Mouse (Mus musculus) midbrain, embryonic 16.5 days (tissue): Measurements from ENCODE around the gene Tusc2. TPM values are rescaled to one million over a fixed set of nuclear protein-coding genes. Genes with fewer than 3 reads are reported as not detected.
A peak's percentile ranks its signal among the peaks of the same experiment; 100 is the strongest.

Source experiments
- ATAC-seq: fragments of 200-750 bp; cut with Nextera tagmentation; 2 replicates; pipeline ENCODE4 v1.8.0; 2017; ENCODE audit warnings: moderate TSS enrichment
- H3K27ac ChIP-seq: fragments of 300-500 bp; sonication (generic); 2 replicates; pipeline ENCODE4 v1.5.1; 2014; ENCODE audit warnings: mild to moderate bottlenecking, low read length, mixed read lengths
- H3K27me3 ChIP-seq: fragments of 300-500 bp; sonication (generic); 2 replicates; pipeline ENCODE4 v1.6.1; 2014; ENCODE audit warnings: low read depth, low read length, mixed read lengths; ENCODE audit not compliant: control insufficient read depth, insufficient read depth
- H3K36me3 ChIP-seq: fragments of 300-500 bp; sonication (generic); 2 replicates; pipeline ENCODE4 v1.6.1; 2014; ENCODE audit warnings: mild to moderate bottlenecking, low read length, moderate library complexity, mixed read lengths; ENCODE audit not compliant: control insufficient read depth, insufficient read depth
- H3K4me1 ChIP-seq: fragments of 300-500 bp; sonication (generic); 2 replicates; pipeline ENCODE4 v1.6.1; 2014; ENCODE audit warnings: mild to moderate bottlenecking, low read length, mixed read lengths; ENCODE audit not compliant: control insufficient read depth, insufficient read depth
- H3K4me2 ChIP-seq: fragments of 300-500 bp; sonication (generic); 2 replicates; pipeline ENCODE4 v1.6.1; 2014; ENCODE audit warnings: mild to moderate bottlenecking, low read length, mixed read lengths
- H3K4me3 ChIP-seq: fragments of 300-500 bp; sonication (generic); 2 replicates; pipeline ENCODE4 v1.5.1; 2014; ENCODE audit warnings: low read depth, mild to moderate bottlenecking, low read length, moderate library complexity, mixed read lengths
- H3K9ac ChIP-seq: fragments of 300-500 bp; sonication (generic); 2 replicates; pipeline ENCODE4 v1.6.1; 2014; ENCODE audit warnings: low read depth, low read length, mixed read lengths
- H3K9me3 ChIP-seq: fragments of 300-500 bp; sonication (generic); replicated peaks from 2 replicates; pipeline ENCODE4 v1.6.1; 2014; ENCODE audit warnings: mild to moderate bottlenecking, low read length, mixed read lengths; ENCODE audit not compliant: control insufficient read depth, poor library complexity, severe bottlenecking
- WGBS: fragments of 180-500 bp; shearing (Covaris S2); extraction: QIAGEN DNeasy Blood & Tissue Kit; methylation state at CpG from one replicate; pipeline ENCODE4 v1.1.7; 2014; 5-methylcytosine and 5-hydroxymethylcytosine counted together
- polyA plus RNA-seq: library from polyadenylated mRNA; unstranded; fragments of >200 nt; fragmentation: Nextera tagmentation; extraction: Ambion mirVana; gene quantifications from 2 replicates; pipeline ENCODE4 v1.2.1, GENCODE M21; 2015

The Tusc2 gene
- polyA plus RNA-seq, 1 experiment from 2014 or later: 127 TPM

- Histone ChIP-seq H3K36me3 (peaks cover 9% of the 10 kb centered on the region; the same call in 1 of the 2 replicates), H3K4me2 (no peak overlapping the region), H3K27ac (no peak overlapping the region), H3K4me1 (peaks cover 6% of the 10 kb centered on the region), H3K9me3 (no peaks in the 10 kb centered on the region), H3K27me3 (no peaks in the 10 kb centered on the region), H3K4me3 (no peak overlapping the region), H3K9ac (0 out of 2 replicates have a peak overlapping the region, but pooled peaks have one; percentile 3)
- no peak for ATAC-seq
- WGBS: 87% methylated on average over 5 of the region's 5 CpGs
Measured at GRCm38 (mm10) chr9:107598385-107598784, 35.3 kb downstream of the Tusc2 start.

GRCm38 (mm10) chr9:107599433-107599832 is 36.4 kb downstream of the Tusc2 start:
- Histone ChIP-seq H3K9me3 (no peaks in the 10 kb centered on the region), H3K4me1 (peaks cover 6% of the 10 kb centered on the region), H3K36me3 (0 out of 2 replicates have a peak, but pooled peaks cover 2% of the 10 kb centered on the region), H3K4me3 (no peak overlapping the region), H3K4me2 (no peak overlapping the region), H3K9ac (no peak overlapping the region), H3K27me3 (no peaks in the 10 kb centered on the region), H3K27ac (no peak overlapping the region)
- 90% methylated on average over 9 of the region's 9 CpGs for WGBS
- ATAC-seq: no peak

GRCm38 (mm10) chr9:107599842-107600241 is 36.8 kb downstream of the Tusc2 start:
- Histone ChIP-seq H3K4me1 (peaks cover 6% of the 10 kb centered on the region), H3K27me3 (no peaks in the 10 kb centered on the region), H3K4me3 (no peak overlapping the region), H3K9me3 (no peaks in the 10 kb centered on the region), H3K9ac (no peak overlapping the region), H3K36me3 (no peaks in the 10 kb centered on the region), H3K27ac (no peak overlapping the region), H3K4me2 (no peak overlapping the region)
- 75% methylated on average over 14 of the region's 14 CpGs for WGBS
- no peak for ATAC-seq

- WGBS: 79% methylated on average over 12 of the region's 12 CpGs
- no peaks in the 10 kb centered on the region for H3K9me3 ChIP-seq
- ATAC-seq: no peak
- H3K9ac ChIP-seq: no peak overlapping the region
- no peak overlapping the region for H3K4me3 ChIP-seq
- H3K27me3 ChIP-seq: no peaks in the 10 kb centered on the region
- no peak overlapping the region for H3K27ac ChIP-seq
- H3K4me2 ChIP-seq: no peak overlapping the region
- H3K4me1 ChIP-seq: peaks cover 6% of the 10 kb centered on the region
- H3K36me3 ChIP-seq: no peaks in the 10 kb centered on the region
Measured at GRCm38 (mm10) chr9:107600745-107601144, 37.7 kb downstream of the Tusc2 start.

GRCm38 (mm10) chr9:107601275-107601674 is 38.2 kb downstream of the Tusc2 start:
- WGBS: 83% methylated on average over 11 of the region's 11 CpGs
- Histone ChIP-seq H3K27ac (no peak overlapping the region), H3K4me2 (no peak overlapping the region), H3K9me3 (no peaks in the 10 kb centered on the region), H3K36me3 (no peaks in the 10 kb centered on the region), H3K4me3 (no peak overlapping the region), H3K9ac (no peak overlapping the region), H3K4me1 (peaks cover 6% of the 10 kb centered on the region), H3K27me3 (no peaks in the 10 kb centered on the region)
- ATAC-seq: no peak

- H3K9ac ChIP-seq: 0 out of 2 replicates have a peak overlapping the region, but pooled peaks have one; percentile 30
- H3K4me2 ChIP-seq: no peak overlapping the region
- H3K36me3 ChIP-seq: no peaks in the 10 kb centered on the region
- H3K9me3 ChIP-seq: no peaks in the 10 kb centered on the region
- ATAC-seq: peak; percentile 49; the same call in 1 of the 2 replicates
- peak overlapping the region; percentile 38; the same call in 1 of the 2 replicates for H3K27ac ChIP-seq
- H3K27me3 ChIP-seq: no peaks in the 10 kb centered on the region
- H3K4me3 ChIP-seq: no peak overlapping the region
- H3K4me1 ChIP-seq: peaks cover 6% of the 10 kb centered on the region
- 11% methylated on average over 10 of the region's 10 CpGs for WGBS
Measured at GRCm38 (mm10) chr9:107602068-107602648, 39.1 kb downstream of the Tusc2 start.

- no peak overlapping the region for H3K4me3 ChIP-seq
- no peak overlapping the region for H3K27ac ChIP-seq
- peaks cover 6% of the 10 kb centered on the region for H3K4me1 ChIP-seq
- ATAC-seq: no peak
- no peaks in the 10 kb centered on the region for H3K27me3 ChIP-seq
- no peak overlapping the region for H3K4me2 ChIP-seq
- no peaks in the 10 kb centered on the region for H3K9me3 ChIP-seq
- H3K36me3 ChIP-seq: no peaks in the 10 kb centered on the region
- H3K9ac ChIP-seq: no peak overlapping the region
- WGBS: 87% methylated on average over 6 of the region's 6 CpGs
Measured at GRCm38 (mm10) chr9:107603251-107603650, 40.2 kb downstream of the Tusc2 start.

- Histone ChIP-seq H3K9ac (0 out of 2 replicates have a peak overlapping the region, but pooled peaks have one; percentile 10), H3K4me3 (no peak overlapping the region), H3K27ac (no peak overlapping the region), H3K4me2 (0 out of 2 replicates have a peak overlapping the region, but pooled peaks have one; percentile 8), H3K27me3 (no peaks in the 10 kb centered on the region), H3K36me3 (no peaks in the 10 kb centered on the region), H3K4me1 (peaks cover 8% of the 10 kb centered on the region), H3K9me3 (no peaks in the 10 kb centered on the region)
- WGBS: 44% methylated on average over 20 of the region's 23 CpGs
- no peak for ATAC-seq
Measured at GRCm38 (mm10) chr9:107605041-107605661, 42.1 kb downstream of the Tusc2 start.

- no peaks in the 10 kb centered on the region for H3K9me3 ChIP-seq
- H3K4me2 ChIP-seq: no peak overlapping the region
- no peak overlapping the region for H3K27ac ChIP-seq
- no peaks in the 10 kb centered on the region for H3K36me3 ChIP-seq
- 28% methylated on average over 9 of the region's 9 CpGs for WGBS
- H3K27me3 ChIP-seq: no peaks in the 10 kb centered on the region
- ATAC-seq: no peak
- no peak overlapping the region for H3K9ac ChIP-seq
- H3K4me3 ChIP-seq: no peak overlapping the region
- H3K4me1 ChIP-seq: peaks cover 11% of the 10 kb centered on the region
Measured at GRCm38 (mm10) chr9:107606591-107606990, 43.5 kb downstream of the Tusc2 start.
